Mouse (Mus musculus) lung, adult 18-20 months (tissue): Measurements from ENCODE around the gene Cstad.

ENCODE experiments used
- DNase-seq, 2 experiments: peaks; one replicate each; pipeline ENCODE4 v3.0.0; 2022; ENCODE audit warnings: mixed read lengths in 2 of 2

The Cstad gene

DNA sequence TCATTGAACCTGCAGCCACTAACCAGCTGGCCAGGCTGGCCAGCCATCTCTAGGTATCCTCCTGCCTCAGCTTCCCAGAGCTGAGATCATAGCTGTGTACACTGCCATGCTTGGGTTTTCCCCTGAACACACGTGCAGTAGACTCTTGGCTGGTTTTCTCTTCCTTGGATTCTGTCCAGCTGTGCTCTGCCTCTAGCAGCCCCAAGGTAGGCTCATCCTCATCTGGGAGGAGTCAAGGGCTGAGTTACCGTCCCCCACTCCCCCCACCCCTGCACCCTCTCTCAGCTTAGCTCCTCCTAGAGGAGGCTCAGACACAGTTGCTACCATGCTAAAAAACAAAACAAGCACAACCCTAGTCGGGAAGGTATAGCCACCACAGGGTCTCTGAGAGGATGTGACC, 4.8 kb downstream of the Cstad start:
- no peak for DNase-seq

DNA sequence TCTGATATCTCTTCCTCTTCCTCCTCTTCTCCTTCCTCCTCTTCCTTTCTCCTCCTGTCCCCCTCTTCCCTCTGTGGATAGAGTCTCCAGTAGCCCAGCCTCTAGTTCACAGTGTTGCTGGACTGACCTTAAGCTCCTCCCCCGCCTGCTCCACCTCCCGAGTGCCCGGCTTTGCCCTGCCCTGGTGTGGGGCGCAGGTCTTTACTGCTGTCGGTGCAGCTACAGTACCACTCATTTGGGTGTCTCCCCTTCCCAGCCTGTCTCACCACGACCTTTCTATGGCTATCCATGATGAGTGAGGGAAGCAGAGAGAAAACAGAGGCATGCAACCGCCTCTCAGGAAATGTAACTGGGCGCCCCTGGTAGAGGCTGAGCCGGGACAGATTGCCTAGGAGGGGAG, 5.5 kb downstream of the Cstad start:
- DNase-seq = peak; percentile 73 to 75

DNA sequence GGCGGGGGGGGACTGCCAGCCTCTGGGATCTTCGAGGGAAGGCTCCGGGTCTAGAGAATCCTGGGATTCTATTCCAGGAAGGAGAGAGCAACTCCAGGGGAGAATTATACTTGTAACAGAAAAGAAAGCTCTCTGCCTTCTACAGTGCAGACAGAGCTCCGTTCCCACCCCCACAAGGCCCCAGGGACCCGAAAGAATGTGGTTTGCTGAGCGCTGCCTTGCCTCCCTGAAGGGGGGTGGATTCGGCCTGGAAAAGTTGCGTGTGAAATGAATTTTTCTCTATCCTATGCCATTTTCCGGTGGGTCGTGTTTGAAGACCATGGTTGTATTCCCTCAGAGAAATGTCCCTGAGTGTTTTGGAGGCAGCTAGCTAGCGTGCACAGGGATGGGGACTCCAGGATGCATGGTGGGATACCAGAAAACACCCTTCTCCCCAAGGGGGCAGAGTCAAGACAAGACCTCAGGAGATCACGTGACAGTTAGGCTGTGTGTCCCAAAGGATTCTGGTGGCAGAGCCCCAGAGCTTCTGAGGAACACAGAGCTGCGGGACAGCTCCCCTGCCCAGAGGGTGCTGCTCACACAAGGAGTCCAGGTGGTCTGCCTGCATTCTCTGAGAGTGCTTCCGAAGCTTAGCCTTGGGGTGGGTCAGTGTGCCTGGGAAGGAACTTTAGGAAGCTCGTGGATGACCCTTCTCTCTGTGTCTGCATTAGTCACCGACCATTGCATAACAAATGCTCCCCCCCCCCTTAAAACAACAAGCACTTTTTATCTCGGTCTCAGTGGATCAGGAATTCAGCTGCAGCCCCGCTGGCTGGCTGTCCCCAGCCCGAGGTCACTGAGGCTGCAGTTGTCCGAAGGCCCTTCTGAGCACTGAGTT, 6.4 kb downstream of the Cstad start:
- DNase-seq = peak; percentile 44 to 48

DNA sequence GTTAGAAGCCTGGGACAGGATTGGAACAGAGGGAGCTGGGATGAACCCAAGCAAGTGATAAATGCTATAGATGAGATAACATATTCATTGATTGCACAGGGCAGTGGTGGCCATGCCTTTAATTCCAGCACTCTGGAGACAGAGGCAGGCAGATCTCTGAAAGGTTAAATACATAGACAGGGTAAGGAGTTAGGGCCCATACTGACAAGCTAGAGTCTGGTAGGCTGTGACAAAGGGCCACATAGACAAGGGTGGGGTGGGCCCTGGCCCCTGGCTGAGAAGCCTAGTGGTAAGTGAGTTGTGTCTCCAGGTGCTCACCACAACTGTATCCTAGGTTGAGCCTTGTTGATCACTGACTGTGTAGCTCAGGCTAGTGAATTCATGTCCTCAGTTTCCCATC, 7.6 kb downstream of the Cstad start:
- no peak for DNase-seq

DNA sequence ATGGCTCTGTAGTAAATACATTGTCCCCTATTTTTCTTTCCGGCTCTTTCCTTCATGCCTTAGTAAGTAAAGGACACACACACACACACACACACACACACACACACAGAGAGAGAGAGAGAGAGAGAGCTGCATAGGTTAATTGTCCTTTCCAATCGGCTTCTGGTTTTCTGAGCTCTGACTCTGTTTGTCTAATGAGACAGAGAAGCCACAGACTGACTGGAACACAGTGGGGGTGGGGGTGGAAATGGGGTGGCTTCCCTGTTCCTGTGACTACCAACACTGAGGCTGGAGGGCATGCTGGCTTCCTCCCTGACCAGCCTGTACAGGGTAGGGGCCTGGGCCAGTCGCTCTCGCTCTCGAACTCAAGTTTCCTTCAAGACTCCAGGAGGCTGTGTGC, 8.9 kb downstream of the Cstad start:
- DNase-seq = no peak

DNA sequence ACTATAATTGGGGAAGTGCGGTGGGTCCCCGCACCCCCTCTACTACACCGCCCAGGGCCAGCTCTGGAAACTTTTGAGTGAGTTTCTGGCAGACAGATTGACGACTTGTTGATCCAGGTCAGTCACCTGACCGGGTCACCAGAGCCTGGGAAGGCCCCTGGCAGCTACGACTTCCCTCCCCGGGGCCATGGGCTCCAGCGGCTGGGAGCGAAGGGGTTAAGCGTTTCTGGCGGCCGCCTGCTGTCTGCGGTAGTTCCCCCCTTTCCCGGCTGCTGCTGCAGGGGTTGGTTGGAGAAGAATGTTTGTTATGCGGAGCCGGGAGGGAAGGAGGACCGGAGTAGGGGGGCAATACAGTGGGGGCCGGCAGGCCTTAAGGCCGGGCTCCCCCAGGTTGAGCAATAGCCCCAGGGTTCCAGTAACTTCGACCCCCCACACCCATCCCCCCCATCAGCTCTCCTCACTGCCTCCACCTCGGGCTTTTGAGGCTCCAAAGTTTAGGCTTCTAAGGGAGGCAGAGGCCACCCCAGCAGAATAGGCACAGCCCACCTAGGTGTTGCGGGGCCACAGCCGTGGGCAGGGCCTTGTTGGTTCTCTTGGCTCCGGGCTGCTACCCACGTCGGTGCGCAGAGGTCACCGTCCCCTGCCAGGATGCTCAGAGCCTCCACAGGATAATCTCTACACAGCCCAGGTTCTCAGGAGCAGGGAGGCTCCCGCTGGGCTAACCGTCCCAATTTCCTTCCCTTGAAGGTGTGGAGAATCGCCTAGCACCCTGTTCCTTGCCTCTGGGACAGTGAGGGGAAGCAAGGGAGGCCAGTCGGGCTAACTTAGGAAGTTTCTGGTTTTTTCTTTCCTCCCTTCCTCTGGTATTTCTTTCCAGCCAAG, 10.3 kb downstream of the Cstad start:
- no peak for DNase-seq

DNA sequence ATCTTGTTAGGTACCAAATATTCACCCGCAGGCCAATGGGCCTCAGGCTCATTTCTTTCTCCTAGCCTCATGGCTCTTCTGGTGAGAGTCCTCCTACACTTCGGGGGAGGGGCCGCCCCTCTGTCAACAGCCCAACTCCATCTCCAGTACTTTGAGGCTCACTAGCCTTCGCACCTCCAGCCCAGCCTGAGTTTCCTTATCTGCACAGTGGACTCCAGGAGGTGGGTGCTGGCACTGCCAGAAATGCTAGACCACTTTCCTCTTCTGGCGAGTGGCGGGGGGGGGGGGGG, 10.9 kb downstream of the Cstad start:
- no peak for DNase-seq

DNA sequence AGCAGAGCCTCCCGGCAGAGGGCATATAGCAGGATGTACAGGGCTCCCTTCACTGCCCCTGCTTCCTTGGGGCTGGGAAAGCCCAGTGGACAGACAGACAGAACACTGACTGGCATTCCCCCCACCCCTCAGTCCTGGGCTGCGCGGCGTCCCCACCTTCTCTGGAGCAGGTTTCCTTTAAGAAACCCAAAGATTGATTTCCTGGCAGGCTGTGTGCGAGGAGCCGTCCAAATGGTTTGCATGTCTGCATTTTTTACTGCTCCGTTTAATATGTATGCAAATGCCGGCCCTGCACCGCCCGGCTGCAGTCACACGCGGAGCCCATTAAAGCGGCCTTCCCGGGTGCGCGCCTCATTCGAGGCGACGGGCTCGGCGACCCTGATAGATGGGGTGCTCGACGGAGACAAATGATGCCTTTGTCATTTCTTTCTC, 11.8 kb downstream of the Cstad start:
- no peak for DNase-seq

DNA sequence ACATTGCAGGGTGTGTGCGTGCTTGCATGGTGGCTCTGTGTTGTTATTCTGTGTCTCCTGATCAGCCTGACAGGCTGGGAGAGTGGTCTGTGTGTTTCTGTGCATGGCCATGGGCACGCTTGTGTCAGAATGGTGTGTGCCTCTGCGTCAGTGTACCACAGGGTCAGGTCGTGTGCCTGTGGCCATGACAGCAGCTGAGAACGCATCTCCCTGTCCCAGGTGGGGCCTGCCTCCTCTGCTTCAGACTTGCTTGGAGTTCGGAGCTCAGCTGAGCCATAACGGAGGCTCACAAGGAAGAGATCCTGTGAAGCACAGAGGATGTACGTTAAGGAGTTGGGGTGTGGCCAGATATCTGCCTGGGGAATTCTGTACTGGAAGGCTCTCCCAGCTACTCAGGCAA, 13.1 kb downstream of the Cstad start:
- no peak for DNase-seq

DNA sequence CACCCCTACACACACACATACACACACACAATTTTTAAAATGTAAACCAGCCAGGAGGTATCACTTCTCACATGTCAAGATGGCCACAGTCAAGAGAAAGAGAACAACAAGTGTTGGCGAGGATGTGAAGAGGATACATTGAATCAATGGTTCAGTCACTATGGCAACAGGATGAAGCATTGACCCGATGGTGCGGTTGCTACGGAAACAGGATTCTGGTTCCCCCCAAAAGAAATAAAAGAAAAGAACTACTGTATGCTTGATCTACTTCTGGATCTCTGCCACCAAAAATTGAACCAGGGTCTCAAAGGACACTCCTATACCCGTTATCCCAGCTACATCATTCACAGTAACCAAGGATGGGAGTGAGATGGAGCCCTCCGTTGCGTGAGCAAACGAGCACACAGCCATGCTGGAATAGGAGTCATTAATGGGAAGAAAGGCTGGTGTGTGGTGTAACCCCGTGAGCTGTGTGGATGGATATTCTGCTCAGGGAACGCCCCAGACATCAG, 13.9 kb downstream of the Cstad start:
- no peak for DNase-seq

DNA sequence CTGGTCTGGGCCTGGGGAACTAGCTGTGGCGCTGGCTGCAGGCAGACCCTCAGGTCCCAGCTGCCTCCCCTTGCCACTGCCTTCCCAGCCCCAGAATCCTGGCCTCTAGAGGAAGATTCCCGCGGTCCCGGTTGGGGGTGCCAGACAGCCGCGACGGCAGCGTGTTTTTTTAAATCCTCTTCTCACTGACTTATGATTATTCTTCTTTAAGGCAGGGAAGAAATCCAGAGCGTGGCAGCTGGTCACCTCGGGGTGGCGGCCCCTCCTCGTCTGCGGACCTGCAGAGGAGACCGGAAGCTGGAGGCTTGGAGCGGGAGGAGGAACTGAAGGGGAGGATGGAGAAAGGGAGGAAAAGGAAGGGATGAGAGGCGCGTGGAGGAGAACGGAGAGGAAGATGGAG, 18.7 kb downstream of the Cstad start:
- DNase-seq = peak; percentile 58 to 68

DNA sequence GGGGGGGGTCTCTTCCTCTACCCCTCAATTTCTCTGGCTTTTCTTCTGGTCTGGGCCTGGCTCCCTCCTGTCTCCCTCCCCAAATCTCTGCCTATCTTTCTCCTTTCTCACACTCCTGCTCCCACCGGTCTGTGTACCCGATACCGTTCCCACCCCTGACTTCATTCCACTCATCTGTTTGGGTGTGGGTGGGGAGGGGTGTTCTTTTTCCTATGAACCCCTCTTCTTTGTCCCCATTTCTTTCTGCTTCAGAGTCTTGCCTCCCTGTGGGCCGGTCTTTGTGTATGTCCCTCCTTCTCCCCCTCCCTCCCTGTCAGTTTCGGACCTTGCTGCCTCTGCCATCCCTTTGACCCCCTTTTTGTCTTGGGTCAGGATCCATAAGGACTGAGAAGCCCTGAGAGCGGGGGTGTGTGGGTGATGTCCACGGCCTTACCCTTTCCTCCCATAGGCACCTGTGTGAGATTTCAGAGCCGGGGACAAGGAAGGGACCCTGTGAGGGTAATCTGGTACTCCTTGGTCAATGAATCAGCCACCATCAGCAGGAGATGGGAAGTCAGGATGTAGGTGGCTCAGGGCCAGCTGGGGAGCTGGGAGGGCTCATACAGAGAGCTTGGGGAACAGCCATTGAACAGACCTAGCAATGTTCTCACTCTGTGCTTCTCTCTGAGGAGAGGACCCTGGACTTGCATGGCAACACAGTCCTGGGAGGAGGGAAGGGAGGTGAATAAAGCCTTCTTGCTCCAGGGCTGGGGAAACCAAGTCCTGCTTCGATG, 19.5 kb downstream of the Cstad start:
- DNase-seq = no peak

DNA sequence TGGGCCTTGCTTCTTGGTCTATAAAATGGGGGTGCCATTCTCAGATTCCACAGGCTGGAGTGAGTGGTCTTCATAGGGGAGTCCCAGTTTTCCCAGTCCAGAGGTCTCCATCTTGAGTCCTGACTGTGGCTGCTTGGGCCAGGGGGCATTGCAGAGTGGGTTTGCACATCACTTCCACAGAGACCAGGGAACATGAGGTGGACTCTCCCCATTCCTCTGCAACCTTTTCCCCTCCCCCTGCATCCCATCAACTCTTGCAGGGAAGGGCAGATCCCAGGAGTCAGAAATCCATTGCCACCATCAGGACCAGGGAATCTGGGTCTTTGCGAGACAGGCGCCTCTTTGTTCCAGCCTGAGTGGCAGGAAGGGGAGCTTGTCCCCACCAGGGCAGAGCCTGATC, 21.0 kb downstream of the Cstad start:
- no peak for DNase-seq

DNA sequence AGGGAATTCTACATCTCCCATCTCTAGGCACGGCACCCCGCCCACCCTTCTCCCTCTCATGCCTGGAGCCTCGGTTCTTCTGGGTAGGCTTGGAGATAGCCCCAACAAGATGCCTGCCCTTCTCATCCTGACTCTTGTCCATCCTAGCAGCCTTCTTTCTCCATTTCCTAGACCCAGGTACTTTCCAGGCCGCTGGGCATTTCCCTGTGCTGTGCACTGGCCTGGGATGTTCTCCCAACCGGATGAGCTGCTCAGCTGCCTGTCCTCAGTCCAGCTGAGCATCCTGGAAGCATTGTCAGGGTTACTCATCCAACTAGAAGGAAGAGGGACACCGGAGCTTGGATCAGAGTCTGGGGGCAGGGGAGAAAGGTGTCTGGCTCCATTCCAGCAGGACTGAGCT, 21.6 kb downstream of the Cstad start:
- no peak for DNase-seq

DNA sequence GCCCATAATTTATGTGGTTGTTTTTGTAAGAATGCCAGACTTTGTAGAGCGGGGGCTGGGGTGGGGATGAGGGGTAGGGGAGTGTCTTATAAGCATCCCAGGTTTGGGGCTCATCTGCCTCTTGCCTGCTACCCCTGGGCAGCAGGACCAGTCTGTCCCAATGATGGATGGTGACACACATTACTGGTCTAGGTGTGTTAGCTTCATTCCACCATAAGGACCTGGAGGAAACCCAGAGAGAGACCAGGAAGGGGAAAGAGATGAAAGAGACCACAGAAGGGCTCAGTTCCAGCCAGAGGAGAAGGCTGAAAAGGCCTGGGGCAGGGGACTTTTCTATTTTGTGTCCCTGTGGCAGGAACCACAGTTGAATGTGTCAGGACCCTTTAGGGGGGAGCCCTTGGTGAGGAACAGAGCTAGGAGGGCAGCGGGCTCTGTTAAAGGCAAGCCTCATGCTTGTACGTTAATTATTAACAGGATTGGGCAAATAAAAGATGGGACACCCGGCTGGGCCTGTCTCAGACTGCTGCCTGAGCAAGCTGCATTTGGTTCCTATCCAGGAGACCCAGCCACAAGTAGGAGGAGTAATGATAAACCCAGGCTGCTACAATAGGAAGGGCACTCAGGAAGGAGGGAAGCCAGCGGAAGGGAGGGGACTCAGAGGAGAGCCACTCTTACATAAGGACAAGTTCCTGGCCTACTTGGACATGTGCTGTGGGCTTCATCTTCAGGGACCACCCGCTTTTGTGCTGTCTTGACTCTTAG, 23.8 kb downstream of the Cstad start:
- DNase-seq = peak; percentile 49 to 76

DNA sequence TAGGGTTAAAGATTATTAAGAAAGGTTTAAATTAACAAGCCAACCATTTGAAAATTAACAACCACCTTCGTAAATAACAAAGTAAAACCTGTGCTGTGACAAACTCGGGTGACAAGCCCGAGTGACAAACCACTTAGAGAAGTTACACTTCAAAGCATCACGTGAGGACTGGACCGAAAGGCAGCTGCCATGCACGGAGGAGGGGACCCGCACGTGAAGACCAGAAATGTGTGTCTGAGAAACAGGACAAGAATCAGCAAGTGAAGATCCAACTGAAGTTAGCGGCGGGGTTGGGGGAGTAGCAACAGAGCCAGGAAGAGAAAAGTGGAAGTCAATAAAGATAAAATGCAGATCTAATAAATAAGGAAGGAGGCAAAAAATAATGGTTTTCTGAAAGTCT, 29.0 kb downstream of the Cstad start:
- DNase-seq = no peak

DNA sequence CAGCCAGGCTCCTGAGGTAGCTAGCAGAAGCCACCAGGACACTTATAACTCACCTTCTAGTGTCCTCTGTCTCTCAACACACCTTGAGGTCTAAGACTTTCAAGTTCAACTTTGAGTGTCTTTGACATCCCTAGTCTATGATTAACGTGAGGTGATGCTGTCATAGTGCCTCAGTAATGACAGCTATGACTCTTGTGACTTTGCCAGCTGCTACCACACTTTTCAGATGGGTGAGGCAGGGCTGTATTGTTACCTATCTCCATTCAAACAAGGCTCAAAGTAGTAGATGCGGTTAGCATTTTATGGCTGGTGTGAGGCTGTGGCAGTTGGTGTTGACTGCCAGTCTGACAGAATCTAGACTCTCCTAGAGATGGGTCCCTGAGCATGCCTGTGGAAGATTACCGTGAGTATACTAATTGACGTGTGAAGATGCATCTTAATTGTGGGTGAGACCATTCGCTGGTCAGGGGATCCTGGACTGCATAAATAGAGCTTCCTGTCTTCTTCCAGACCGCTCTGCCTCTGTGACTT, 30.5 kb downstream of the Cstad start:
- no peak for DNase-seq

DNA sequence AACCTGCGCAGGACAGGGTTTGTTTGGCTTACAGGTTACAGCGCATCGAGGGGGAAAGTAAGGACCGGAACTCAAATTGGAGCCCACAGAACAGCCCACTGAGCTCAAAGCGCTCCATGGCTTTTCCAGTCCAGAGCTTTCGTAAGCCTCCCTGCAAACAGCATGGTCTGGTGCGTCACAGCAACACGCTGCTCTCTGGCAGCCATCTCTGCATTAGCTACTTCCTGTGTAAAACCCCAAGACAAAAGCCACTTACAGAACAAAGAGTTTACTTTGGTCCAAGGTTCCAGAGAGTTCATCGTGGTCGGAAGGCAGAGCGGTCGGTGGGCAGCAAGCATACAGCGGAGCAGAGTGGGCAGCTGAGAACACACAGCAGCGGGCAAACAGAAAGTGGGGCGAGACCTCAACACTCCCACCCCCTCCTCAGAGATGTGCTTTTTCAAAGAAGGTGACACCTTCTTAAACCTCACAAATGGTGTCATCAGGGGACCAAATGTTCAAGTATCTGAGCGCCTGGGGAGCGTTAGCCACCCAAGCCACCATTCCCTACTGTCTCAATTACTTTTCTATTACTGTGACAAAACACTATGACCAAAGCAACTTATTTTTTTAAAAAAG, 31.3 kb downstream of the Cstad start:
- DNase-seq = no peak

DNA sequence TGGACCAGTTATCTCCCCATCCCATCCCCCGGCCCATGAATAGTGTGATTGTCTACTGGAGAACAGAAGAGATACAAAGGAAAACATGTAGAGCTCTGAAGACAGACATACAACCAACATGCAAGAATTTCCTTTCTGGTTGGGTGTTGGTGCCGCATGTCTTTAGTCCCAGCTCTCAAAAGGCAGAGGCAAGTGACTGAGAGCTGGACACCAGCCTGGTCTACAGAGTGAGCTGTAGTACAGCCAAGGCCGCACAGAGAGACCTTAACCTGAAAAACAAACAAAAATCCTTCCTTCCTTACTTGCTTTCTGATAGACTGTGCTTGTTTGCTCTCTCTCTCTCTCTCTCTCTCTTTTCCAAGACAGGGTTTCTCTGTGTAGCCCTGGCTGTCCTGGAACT, 32.5 kb downstream of the Cstad start:
- no peak for DNase-seq

DNA sequence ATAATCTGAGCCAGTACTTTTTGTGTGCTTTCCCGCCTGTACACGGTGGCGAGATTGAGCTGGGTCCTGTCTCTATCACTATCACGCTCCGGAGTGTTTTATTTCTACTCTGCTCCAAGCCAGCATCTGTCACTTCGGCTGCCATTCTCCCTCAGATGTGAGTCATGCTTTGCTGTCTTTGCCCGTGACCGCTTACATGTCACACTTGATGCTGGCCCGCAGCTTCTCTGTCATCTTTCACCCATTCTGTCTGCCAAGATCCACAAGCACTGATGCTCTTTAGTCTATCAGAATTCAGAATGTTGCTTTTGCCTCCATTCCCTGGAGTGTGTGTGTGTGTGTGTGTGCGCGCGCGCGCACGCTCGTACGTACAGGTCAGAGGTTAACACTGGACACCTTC, 33.5 kb downstream of the Cstad start:
- no peak for DNase-seq

DNA sequence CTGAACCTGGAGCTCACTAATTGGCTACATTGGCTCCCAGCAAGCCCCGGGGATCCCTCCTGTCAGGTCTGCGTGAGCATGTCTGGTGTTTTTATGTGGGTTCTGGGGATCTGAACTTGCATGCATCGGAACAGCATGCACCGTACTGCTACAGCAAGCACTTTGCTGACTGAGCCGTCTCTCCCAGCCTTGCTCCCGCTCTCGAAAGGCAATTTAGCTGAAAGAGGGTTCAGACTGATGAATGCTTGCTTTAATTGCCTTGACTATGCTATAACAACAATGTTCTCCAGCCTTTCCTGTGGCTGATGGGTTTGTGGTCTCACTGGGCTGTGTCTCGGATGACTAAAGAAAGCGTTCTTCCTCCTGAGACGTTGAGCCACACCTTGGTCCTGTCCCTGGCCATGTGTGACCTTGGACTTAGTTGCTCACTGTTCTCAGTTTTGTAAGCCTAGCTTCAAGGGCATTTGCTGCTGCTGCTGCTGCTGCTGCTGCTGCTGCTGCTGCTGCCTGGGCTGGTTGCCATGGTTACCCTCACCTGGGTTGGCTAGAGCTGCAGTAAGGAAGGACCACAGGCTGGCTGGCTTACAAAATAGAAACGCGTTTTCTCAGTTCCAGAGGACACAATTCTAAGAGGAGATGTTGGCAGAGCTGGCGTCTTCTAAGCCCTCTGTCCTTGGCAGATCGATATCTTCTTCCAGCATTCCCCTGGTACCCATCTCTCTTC, 34.4 kb downstream of the Cstad start:
- DNase-seq = no peak
